ENCODE assay signal across 8 mouse cellular contexts in the genomic region with DNA sequence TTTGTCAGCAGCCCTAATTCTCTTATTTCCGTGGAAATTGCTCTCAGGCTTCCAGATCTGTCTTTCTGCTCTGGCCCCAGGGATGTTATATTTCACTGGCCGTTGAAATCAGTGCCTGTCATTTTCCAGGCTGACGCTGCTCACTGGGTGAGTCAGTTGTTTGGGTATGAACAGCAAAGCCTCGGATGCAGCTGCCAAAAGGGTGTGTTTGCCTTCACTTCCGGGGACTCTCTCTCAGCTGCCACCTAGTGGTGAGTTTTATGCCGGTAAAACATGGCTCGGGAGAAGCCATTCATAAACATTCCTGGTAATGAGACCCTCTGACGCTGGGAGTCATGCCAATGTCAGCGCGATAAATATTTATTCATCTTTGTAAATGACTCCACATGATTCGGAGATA.
DNase-seq lines count a peak whose midpoint lies in the region; ATAC-seq and TF ChIP-seq lines count a peak whose summit lies in the region.

No protein-coding gene starts in this region.

- WGBS in forebrain, embryonic 14.5 days = 9% methylated on average over 11 of the region's 11 CpGs
- WGBS in liver, embryonic 15.5 days (ENCODE audit: insufficient replicate concordance) = 13% methylated on average over 11 of the region's 11 CpGs
- 11% methylated on average over 11 of the region's 11 CpGs for WGBS in neural tube, embryonic 12.5 days

- no peak overlapping the region for H3K9ac ChIP-seq in ES-Bruce4 (ENCODE audit: low read depth, poor library complexity, severe bottlenecking)
- H3K9ac ChIP-seq in forebrain, embryonic 14.5 days (ENCODE audit: low read length) = peak overlapping the region; percentile 47; the same call in 1 of the 2 replicates
- no peak overlapping the region for H3K9ac ChIP-seq in liver, embryonic 15.5 days
- H3K9ac ChIP-seq in neural tube, embryonic 12.5 days = no peak overlapping the region

- peak; percentile 19 for DNase-seq in c-Kit-positive CD71-positive TER-119-positive erythroid progenitor cells, embryonic 14.5 days (ENCODE audit: low spot score)
- peak; percentile 96 for DNase-seq in forebrain, embryonic 14.5 days (ENCODE audit: low spot score)
- peak; percentile 89 to 93 for DNase-seq in heart, postnatal 10 days
- DNase-seq in kidney, postnatal 4 days = peak; percentile 82 to 88
- DNase-seq in testis, postnatal 10 days (ENCODE audit: low spot score) = peak; percentile 85

- no peak overlapping the region for H3K4me3 ChIP-seq in ES-Bruce4 (ENCODE audit: low read depth, low read length)
- no peak overlapping the region for H3K4me3 ChIP-seq in forebrain, embryonic 14.5 days (ENCODE audit: low read depth, low read length)
- no peak overlapping the region for H3K4me3 ChIP-seq in liver, embryonic 15.5 days (replicated peaks)
- H3K4me3 ChIP-seq in neural tube, embryonic 12.5 days = 0 out of 2 replicates have a peak overlapping the region, but pooled peaks have one; percentile 9

- no peaks in the 10 kb centered on the region; the same call in 1 of the 2 replicates for H3K27me3 ChIP-seq in ES-Bruce4 (ENCODE audit: control insufficient read depth, insufficient read depth, low read length, poor library complexity, severe bottlenecking)
- H3K27me3 ChIP-seq in forebrain, embryonic 14.5 days (replicated peaks; ENCODE audit: control insufficient read depth, insufficient read depth, low read length) = no peaks in the 10 kb centered on the region
- no peaks in the 10 kb centered on the region for H3K27me3 ChIP-seq in liver, embryonic 15.5 days
- no peaks in the 10 kb centered on the region for H3K27me3 ChIP-seq in neural tube, embryonic 12.5 days (replicated peaks)

- H3K4me2 ChIP-seq in forebrain, embryonic 14.5 days (ENCODE audit: low read length) = peak overlapping the region; percentile 45
- H3K4me2 ChIP-seq in liver, embryonic 15.5 days = peak overlapping the region; percentile 31
- peak overlapping the region; percentile 52 for H3K4me2 ChIP-seq in neural tube, embryonic 12.5 days (replicated peaks)

- TF ChIP-seq CTCF in ES-Bruce4 (IDR thresholded peaks at IDR 0.05; ENCODE audit: low read depth, low read length) = peak; percentile 71

- H3K9me3 ChIP-seq in ES-Bruce4 (replicated peaks; ENCODE audit: control insufficient read depth, insufficient read depth, low read length, poor library complexity, severe bottlenecking) = no peaks in the 10 kb centered on the region
- H3K9me3 ChIP-seq in forebrain, embryonic 14.5 days (replicated peaks; ENCODE audit: control insufficient read depth, low read length) = no peaks in the 10 kb centered on the region
- no peaks in the 10 kb centered on the region for H3K9me3 ChIP-seq in liver, embryonic 15.5 days (replicated peaks)
- H3K9me3 ChIP-seq in neural tube, embryonic 12.5 days = no peaks in the 10 kb centered on the region

- TF ChIP-seq POLR2A in ES-Bruce4 (IDR thresholded peaks at IDR 0.05; ENCODE audit: insufficient read depth, low read length) = no peak

- H3K27ac ChIP-seq in ES-Bruce4 (ENCODE audit: insufficient read depth, low read length) = no peak overlapping the region
- H3K27ac ChIP-seq in forebrain, embryonic 14.5 days (ENCODE audit: low read depth, low read length) = no peak overlapping the region
- H3K27ac ChIP-seq in liver, embryonic 15.5 days (replicated peaks) = no peak overlapping the region
- no peak overlapping the region for H3K27ac ChIP-seq in neural tube, embryonic 12.5 days

- intact Hi-C loops in heart, postnatal 10 days (cut with DNase I) = loop anchor here (2.0 to 10.0 kb wide), 4 partner anchors 51 to 609 kb away; no protein-coding TSS in a partner anchor

- no peak for TF ChIP-seq EP300 in ES-Bruce4 (IDR thresholded peaks at IDR 0.05; ENCODE audit: insufficient read depth, low read depth, low read length)

- peak; percentile 94 for ATAC-seq in forebrain, embryonic 14.5 days
- no peak for ATAC-seq in liver, embryonic 15.5 days (ENCODE audit: insufficient read depth)
- ATAC-seq in neural tube, embryonic 12.5 days (ENCODE audit: low FRiP score, low read depth) = peak; percentile 91

- no peaks in the 10 kb centered on the region for H3K4me1 ChIP-seq in ES-Bruce4 (ENCODE audit: control insufficient read depth, insufficient read depth, low read length)
- H3K4me1 ChIP-seq in forebrain, embryonic 14.5 days (ENCODE audit: control insufficient read depth, insufficient read depth, low read length) = peaks cover 3% of the 10 kb centered on the region; the same call in 1 of the 2 replicates
- peaks cover 4% of the 10 kb centered on the region; the same call in 1 of the 2 replicates for H3K4me1 ChIP-seq in liver, embryonic 15.5 days (replicated peaks)
- H3K4me1 ChIP-seq in neural tube, embryonic 12.5 days = peaks cover 4% of the 10 kb centered on the region; the same call in 1 of the 2 replicates

- no peaks in the 10 kb centered on the region for H3K36me3 ChIP-seq in ES-Bruce4 (ENCODE audit: control insufficient read depth, insufficient read depth, low read length, poor library complexity, severe bottlenecking)
- H3K36me3 ChIP-seq in forebrain, embryonic 14.5 days (ENCODE audit: control insufficient read depth, insufficient read depth, low read length) = no peaks in the 10 kb centered on the region
- H3K36me3 ChIP-seq in liver, embryonic 15.5 days (replicated peaks) = no peaks in the 10 kb centered on the region
- H3K36me3 ChIP-seq in neural tube, embryonic 12.5 days = no peaks in the 10 kb centered on the region

Comparison
In these comparisons a context has a peak if more than half of its experiments do, and no peak if none do; other contexts are left out.
1. DNase-seq: peak in every context shown above with its lines; median percentile 96 in forebrain, embryonic 14.5 days; 91 in heart, postnatal 10 days; 85 in kidney, postnatal 4 days; 85 in testis, postnatal 10 days; 19 in c-Kit-positive CD71-positive TER-119-positive erythroid progenitor cells, embryonic 14.5 days.